Mouse (Mus musculus): ENCODE results near the gene Slc22a1. TPM values are rescaled to one million over a fixed set of nuclear protein-coding genes. Genes with fewer than 3 reads are reported as not detected.
A peak's percentile ranks its signal among the peaks of the same experiment; 100 is the strongest.

The Slc22a1 gene
- total and polyA plus RNA-seq, 3 experiments: 0.64 to 1.1 (median 0.76) TPM

DNA sequence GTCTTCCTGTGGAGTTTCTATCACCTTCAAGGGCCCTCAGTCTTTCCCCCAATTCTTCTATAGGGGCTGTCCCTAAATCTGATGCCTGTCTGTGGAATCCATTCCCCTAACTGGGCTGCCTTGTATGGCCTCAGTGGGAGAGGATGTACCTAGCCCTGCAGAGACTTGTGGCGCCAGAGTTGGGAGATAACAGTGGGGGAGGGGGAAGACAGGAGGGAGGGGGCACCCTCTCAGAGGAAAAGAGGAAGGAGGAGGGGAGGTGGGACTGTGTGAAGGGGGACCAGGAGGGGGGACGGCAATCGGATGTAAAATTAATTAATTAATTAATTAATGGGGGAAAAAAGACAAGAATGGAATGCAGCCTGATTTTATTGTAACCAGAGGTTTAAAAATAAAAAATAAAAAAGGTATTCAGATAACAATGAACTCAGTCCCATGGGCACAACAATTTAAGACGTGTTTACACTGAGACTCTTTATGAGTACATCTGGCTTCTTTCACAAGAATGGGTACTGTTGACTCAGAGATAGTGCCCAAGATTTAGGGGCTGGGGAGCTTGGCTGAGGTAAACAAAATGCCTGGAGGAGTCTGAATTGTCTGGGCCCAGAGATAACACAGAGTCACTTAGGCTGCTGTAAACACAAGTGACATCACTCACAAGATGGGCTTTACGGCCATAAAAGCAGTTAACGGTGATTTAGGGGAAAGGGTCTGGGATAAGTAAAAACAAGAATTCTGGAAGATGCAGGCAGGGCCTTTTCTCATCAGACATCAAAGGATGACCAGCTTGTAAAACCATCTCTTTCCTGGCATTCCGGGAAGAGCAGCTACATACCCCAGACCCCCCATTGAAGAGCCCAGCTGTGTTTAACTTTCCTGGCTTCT lies 6.9 kb downstream of the Slc22a1 start:
- Histone ChIP-seq H3K36me3 (replicated peaks in 1 of 2; ENCODE audit: control insufficient read depth in 1 of 2, insufficient read depth in 1 of 2, low read length in 1 of 2) (no peaks in the 10 kb centered on the region), H3K4me1 (ENCODE audit: control insufficient read depth in 1 of 2, insufficient read depth in 2 of 2) (peaks cover 0 to 15% of the 10 kb centered on the region in 2 experiments; a peak in 2 of 4 replicates), H3K27me3 (replicated peaks) (no peaks in the 10 kb centered on the region), H3K4me2 (ENCODE audit: insufficient read depth, low read depth, poor library complexity, severe bottlenecking) (no peak overlapping the region), H3K9me3 (replicated peaks; ENCODE audit: low read length) (no peaks in the 10 kb centered on the region), H3K79me2 (replicated peaks; ENCODE audit: control insufficient read depth, extremely low read depth, insufficient read depth, poor library complexity, severe bottlenecking) (no peaks in the 10 kb centered on the region), H3K4me3 (replicated peaks in 1 of 3; ENCODE audit: low read depth in 2 of 3, low read length in 2 of 3, poor library complexity in 1 of 3) (no peak overlapping the region), H3K27ac (ENCODE audit: insufficient read depth, low read depth) (no peak overlapping the region), H3K9ac (ENCODE audit: insufficient read depth, low read depth) (no peak overlapping the region)
- dilution Hi-C loops (cut with MboI; ENCODE audit: extremely low pct_ligation_motif_present, extremely low pct_unique_long_range_greater_than_20kb, low sequenced_read_pairs): no loop called here
- in situ Hi-C loops (cut with MboI; ENCODE audit: low pct_ligation_motif_present, low pct_unique_long_range_greater_than_20kb, low sequenced_read_pairs): loop anchor here (10.0 to 25.0 kb wide), 2 partner anchors 106 to 254 kb away; no protein-coding TSS in a partner anchor
- TF ChIP-seq BHLHE40 (IDR thresholded peaks at IDR 0.05; ENCODE audit: low read depth, low read length) (no peak), POLR2A (IDR thresholded peaks at IDR 0.05; ENCODE audit: low read depth, low read length) (no peak), CHD1 (IDR thresholded peaks at IDR 0.05; ENCODE audit: low read depth, low read length) (no peak), TBP (conservative IDR thresholded peaks at IDR 0.05; ENCODE audit: low read depth, low read length) (no peak), HCFC1 (IDR thresholded peaks at IDR 0.05; ENCODE audit: low read depth, low read length) (no peak), RAD21 (IDR thresholded peaks at IDR 0.05; ENCODE audit: low read depth, low read length) (no peak), CTCF (conservative IDR thresholded peaks at IDR 0.05 in 1 of 2, IDR thresholded peaks at IDR 0.05 in 1 of 2; ENCODE audit: low read depth in 2 of 2, low read length in 2 of 2) (no peak), SMC3 (IDR thresholded peaks at IDR 0.05; ENCODE audit: low read depth, low read length) (no peak), PAX5 (IDR thresholded peaks at IDR 0.05; ENCODE audit: low read length) (no peak), MEF2A (IDR thresholded peaks at IDR 0.05; ENCODE audit: borderline replicate concordance, low read depth, low read length) (no peak), MAX (IDR thresholded peaks at IDR 0.05; ENCODE audit: low read length) (no peak), E2F4 (IDR thresholded peaks at IDR 0.05; ENCODE audit: insufficient replicate concordance, low read depth, low read length) (no peak), MAZ (IDR thresholded peaks at IDR 0.05; ENCODE audit: low read depth, low read length) (no peak), ZNF384 (IDR thresholded peaks at IDR 0.05; ENCODE audit: low read depth, low read length) (no peak), ZMIZ1 (IDR thresholded peaks at IDR 0.05; ENCODE audit: low read depth, low read length) (no peak)
- DNase-seq (ENCODE audit: extremely low read depth): peak; percentile 5

DNA sequence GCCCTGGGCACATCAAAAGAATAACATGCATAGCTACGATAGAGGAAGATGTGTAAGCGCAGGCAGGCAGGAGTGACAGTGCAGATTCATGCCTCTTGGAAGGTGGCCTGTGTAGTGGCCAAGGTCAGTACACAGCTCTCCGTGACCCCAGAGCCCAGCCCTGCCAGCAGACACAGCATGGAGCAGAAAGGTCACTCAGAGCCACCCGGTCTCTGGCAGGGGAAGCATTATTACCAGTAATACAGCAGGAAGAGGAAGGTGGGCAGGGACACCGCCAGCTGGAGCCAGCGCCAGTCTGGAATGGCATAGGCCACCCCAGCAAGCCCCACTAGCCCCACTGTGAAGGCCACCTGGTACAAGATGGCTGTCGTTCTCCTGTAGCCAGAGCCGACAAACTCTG lies 11.5 kb downstream of the Slc22a1 start:
- no peak for DNase-seq (ENCODE audit: extremely low read depth)
- no peak overlapping the region for H3K9ac ChIP-seq (ENCODE audit: insufficient read depth, low read depth)
- H3K27ac ChIP-seq (ENCODE audit: insufficient read depth, low read depth): no peak overlapping the region
- no peak overlapping the region for H3K4me3 ChIP-seq (replicated peaks in 1 of 3; ENCODE audit: low read depth in 2 of 3, low read length in 2 of 3, poor library complexity in 1 of 3)
- no peak overlapping the region for H3K4me2 ChIP-seq (ENCODE audit: insufficient read depth, low read depth, poor library complexity, severe bottlenecking)
- dilution Hi-C loops (cut with MboI; ENCODE audit: extremely low pct_ligation_motif_present, extremely low pct_unique_long_range_greater_than_20kb, low sequenced_read_pairs): no loop called here
- no peak for TF ChIP-seq MAX (IDR thresholded peaks at IDR 0.05; ENCODE audit: low read length)
- TF ChIP-seq MAZ (IDR thresholded peaks at IDR 0.05; ENCODE audit: low read depth, low read length): no peak
- no peak for TF ChIP-seq CHD1 (IDR thresholded peaks at IDR 0.05; ENCODE audit: low read depth, low read length)
- TF ChIP-seq ETS1 (conservative IDR thresholded peaks at IDR 0.05; ENCODE audit: low read depth, low read length): no peak
- no peak for TF ChIP-seq EP300 (IDR thresholded peaks at IDR 0.05; ENCODE audit: low read length)
- TF ChIP-seq GABPA (IDR thresholded peaks at IDR 0.05; ENCODE audit: insufficient replicate concordance, low read depth, low read length): no peak
- TF ChIP-seq HCFC1 (IDR thresholded peaks at IDR 0.05; ENCODE audit: low read depth, low read length): no peak
- TF ChIP-seq ELF1 (IDR thresholded peaks at IDR 0.05; ENCODE audit: low read depth, low read length): no peak
- no peak for TF ChIP-seq RAD21 (IDR thresholded peaks at IDR 0.05; ENCODE audit: low read depth, low read length)
- no peak for TF ChIP-seq RCOR1 (conservative IDR thresholded peaks at IDR 0.05; ENCODE audit: low read depth, low read length)
- TF ChIP-seq JUND (conservative IDR thresholded peaks at IDR 0.05; ENCODE audit: low read depth, low read length): no peak
- no peak for TF ChIP-seq BHLHE40 (IDR thresholded peaks at IDR 0.05; ENCODE audit: low read depth, low read length)
- no peak for TF ChIP-seq ZC3H11A (IDR thresholded peaks at IDR 0.05; ENCODE audit: low read depth, low read length)
- TF ChIP-seq CTCF (conservative IDR thresholded peaks at IDR 0.05 in 1 of 2, IDR thresholded peaks at IDR 0.05 in 1 of 2; ENCODE audit: low read depth in 2 of 2, low read length in 2 of 2): no peak
- no peak for TF ChIP-seq TCF12 (IDR thresholded peaks at IDR 0.05; ENCODE audit: low read depth, low read length)
- TF ChIP-seq SIN3A (IDR thresholded peaks at IDR 0.05; ENCODE audit: low read length): no peak
- no peak for TF ChIP-seq MXI1 (IDR thresholded peaks at IDR 0.05; ENCODE audit: low read depth, low read length)
- no peak for TF ChIP-seq MYC (IDR thresholded peaks at IDR 0.05; ENCODE audit: low read depth, low read length)
- H3K4me1 ChIP-seq (ENCODE audit: control insufficient read depth in 1 of 2, insufficient read depth in 2 of 2): peaks cover 4 to 25% of the 10 kb centered on the region in 2 experiments; a peak in 3 of 4 replicates
- H3K9me3 ChIP-seq (replicated peaks; ENCODE audit: low read length): no peaks in the 10 kb centered on the region
- H3K27me3 ChIP-seq (replicated peaks): peaks cover 3% of the 10 kb centered on the region
- no peaks in the 10 kb centered on the region for H3K79me2 ChIP-seq (replicated peaks; ENCODE audit: control insufficient read depth, extremely low read depth, insufficient read depth, poor library complexity, severe bottlenecking)
- no peaks in the 10 kb centered on the region for H3K36me3 ChIP-seq (replicated peaks in 1 of 2; ENCODE audit: control insufficient read depth in 1 of 2, insufficient read depth in 1 of 2, low read length in 1 of 2)
- in situ Hi-C loops (cut with MboI; ENCODE audit: low pct_ligation_motif_present, low pct_unique_long_range_greater_than_20kb, low sequenced_read_pairs): loop anchor here (10.0 to 25.0 kb wide), 2 partner anchors 102 to 249 kb away; no protein-coding TSS in a partner anchor

All from CH12.LX (cell line).